Mouse (Mus musculus): ENCODE results near the gene Jmjd8. TPM values are rescaled to one million over a fixed set of nuclear protein-coding genes. Genes with fewer than 3 reads are reported as not detected.
A peak's percentile ranks its signal among the peaks of the same experiment; 100 is the strongest.

Jmjd8 gene
- polyA plus RNA-seq (2015; fragmentation: Nextera tagmentation; extraction: Ambion mirVana): 30.9 and 36.6 TPM in 2 replicates

GRCm38 (mm10) chr17:25828712-25829557, at the start of gene Jmjd8:
Gene Jmjd8, plus strand, starts transcription at chr17:25828867.
- no peak for ATAC-seq (replicated peaks; ENCODE audit: insufficient number of reproducible peaks, insufficient read depth, low FRiP score, low read depth)
- H3K4me1 ChIP-seq (replicated peaks): peaks cover 55% of the 10 kb centered on the region
- under 1% methylated on average over 32 of the region's 32 CpGs for WGBS

GRCm38 (mm10) chr17:25781339-25781738, 47.3 kb upstream of the Jmjd8 start:
- H3K27me3 ChIP-seq: no peaks in the 10 kb centered on the region
- 80% methylated on average over 6 of the region's 6 CpGs for WGBS

More at GRCm38 (mm10) chr17:25828712-25829557, at the start of gene Jmjd8:
- Histone ChIP-seq H3K27me3 (no peaks in the 10 kb centered on the region), H3K36me3 (peaks cover 18% of the 10 kb centered on the region), H3K9me3 (replicated peaks) (no peaks in the 10 kb centered on the region), H3K27ac (peak within 1 kb of the TSS; percentile 90), H3K9ac (peak within 1 kb of the TSS; percentile 82), H3K4me3 (peak within 1 kb of the TSS; percentile 72), H3K4me2 (peak within 1 kb of the TSS; percentile 84)

GRCm38 (mm10) chr17:25783086-25783485, 45.6 kb upstream of the Jmjd8 start:
- Histone ChIP-seq H3K27ac (peak overlapping the region; percentile 71), H3K27me3 (no peaks in the 10 kb centered on the region), H3K36me3 (peaks cover 56% of the 10 kb centered on the region), H3K4me2 (no peak overlapping the region), H3K9me3 (replicated peaks) (no peaks in the 10 kb centered on the region), H3K9ac (0 out of 2 replicates have a peak overlapping the region, but pooled peaks have one; percentile 10), H3K4me3 (no peak overlapping the region), H3K4me1 (replicated peaks) (peaks cover 33% of the 10 kb centered on the region)
- ATAC-seq (replicated peaks; ENCODE audit: insufficient number of reproducible peaks, insufficient read depth, low FRiP score, low read depth): no peak
- 53% methylated on average over 7 of the region's 7 CpGs for WGBS

More at GRCm38 (mm10) chr17:25781339-25781738, 47.3 kb upstream of the Jmjd8 start:
- no peak overlapping the region for H3K4me2 ChIP-seq
- no peak for ATAC-seq (replicated peaks; ENCODE audit: insufficient number of reproducible peaks, insufficient read depth, low FRiP score, low read depth)
- peaks cover 33% of the 10 kb centered on the region for H3K4me1 ChIP-seq (replicated peaks)
- peaks cover 54% of the 10 kb centered on the region for H3K36me3 ChIP-seq
- H3K9me3 ChIP-seq (replicated peaks): no peaks in the 10 kb centered on the region
- H3K4me3 ChIP-seq: no peak overlapping the region
- H3K27ac ChIP-seq: no peak overlapping the region
- no peak overlapping the region for H3K9ac ChIP-seq

GRCm38 (mm10) chr17:25783861-25784574, 44.6 kb upstream of the Jmjd8 start:
- Histone ChIP-seq H3K9ac (peak overlapping the region; percentile 73; the same call in 1 of the 2 replicates), H3K9me3 (replicated peaks) (no peaks in the 10 kb centered on the region), H3K36me3 (peaks cover 60% of the 10 kb centered on the region), H3K4me2 (peak overlapping the region; percentile 78), H3K4me1 (replicated peaks) (peaks cover 33% of the 10 kb centered on the region), H3K4me3 (peak overlapping the region; percentile 82), H3K27me3 (no peaks in the 10 kb centered on the region), H3K27ac (no peak overlapping the region; the same call in 1 of the 2 replicates)
- ATAC-seq (replicated peaks; ENCODE audit: insufficient number of reproducible peaks, insufficient read depth, low FRiP score, low read depth): no peak
- WGBS: 80% methylated on average over 15 of the region's 15 CpGs

GRCm38 (mm10) chr17:25785281-25785745, 43.4 kb upstream of the Jmjd8 start, which contains the start of gene Haghl:
Gene Haghl, minus strand, starts transcription at chr17:25785673.
- Histone ChIP-seq H3K27me3 (no peaks in the 10 kb centered on the region), H3K36me3 (peaks cover 55% of the 10 kb centered on the region), H3K4me3 (peak within 1 kb of the TSS; percentile 82), H3K9ac (peak within 1 kb of the TSS; percentile 73), H3K4me2 (peak within 1 kb of the TSS; percentile 78), H3K4me1 (replicated peaks) (peaks cover 34% of the 10 kb centered on the region), H3K27ac (peak within 1 kb of the TSS; percentile 93), H3K9me3 (replicated peaks) (no peaks in the 10 kb centered on the region)
- peak; percentile 84 for ATAC-seq (replicated peaks; ENCODE audit: insufficient number of reproducible peaks, insufficient read depth, low FRiP score, low read depth)
- WGBS: under 1% methylated on average over 23 of the region's 23 CpGs

- Histone ChIP-seq H3K4me3 (peak within 1 kb of the TSS; percentile 82), H3K27me3 (no peaks in the 10 kb centered on the region), H3K4me2 (peak within 1 kb of the TSS; percentile 78), H3K9me3 (replicated peaks) (no peaks in the 10 kb centered on the region), H3K4me1 (replicated peaks) (peaks cover 43% of the 10 kb centered on the region), H3K36me3 (peaks cover 48% of the 10 kb centered on the region), H3K9ac (peak within 1 kb of the TSS; percentile 73), H3K27ac (peak within 1 kb of the TSS; percentile 93)
- WGBS: 71% methylated on average over 3 of the region's 3 CpGs
- ATAC-seq (replicated peaks; ENCODE audit: insufficient number of reproducible peaks, insufficient read depth, low FRiP score, low read depth): no peak
Measured at GRCm38 (mm10) chr17:25786280-25786679, 42.4 kb upstream of the Jmjd8 start, which contains the start of gene Ccdc78. Gene Ccdc78, plus strand, starts transcription at chr17:25786580.

- WGBS: 87% methylated on average over 9 of the region's 9 CpGs
- Histone ChIP-seq H3K4me2 (no peak overlapping the region), H3K4me3 (no peak overlapping the region), H3K27me3 (no peaks in the 10 kb centered on the region), H3K27ac (no peak overlapping the region), H3K36me3 (peaks cover 42% of the 10 kb centered on the region), H3K9ac (no peak overlapping the region), H3K4me1 (replicated peaks) (peaks cover 47% of the 10 kb centered on the region), H3K9me3 (replicated peaks) (no peaks in the 10 kb centered on the region)
- ATAC-seq (replicated peaks; ENCODE audit: insufficient number of reproducible peaks, insufficient read depth, low FRiP score, low read depth): no peak
Measured at GRCm38 (mm10) chr17:25786781-25787504, 41.7 kb upstream of the Jmjd8 start.

- Histone ChIP-seq H3K4me3 (peak overlapping the region; percentile 63), H3K36me3 (peaks cover 25% of the 10 kb centered on the region; the same call in 1 of the 2 replicates), H3K27ac (peak overlapping the region; percentile 91), H3K27me3 (no peaks in the 10 kb centered on the region), H3K4me2 (peak overlapping the region; percentile 79), H3K9me3 (replicated peaks) (no peaks in the 10 kb centered on the region), H3K9ac (peak overlapping the region; percentile 55), H3K4me1 (replicated peaks) (peaks cover 43% of the 10 kb centered on the region)
- 0 out of 2 replicates have a peak, but pooled peaks have one; percentile 2 for ATAC-seq (replicated peaks; ENCODE audit: insufficient number of reproducible peaks, insufficient read depth, low FRiP score, low read depth)
- 24% methylated on average over 19 of the region's 19 CpGs for WGBS
Measured at GRCm38 (mm10) chr17:25791320-25791842, 37.3 kb upstream of the Jmjd8 start.

GRCm38 (mm10) chr17:25791843-25792527, 36.7 kb upstream of the Jmjd8 start:
- Histone ChIP-seq H3K27ac (peak overlapping the region; percentile 91), H3K27me3 (no peaks in the 10 kb centered on the region), H3K4me1 (replicated peaks) (peaks cover 45% of the 10 kb centered on the region), H3K4me2 (peak overlapping the region; percentile 79), H3K4me3 (peak overlapping the region; percentile 63), H3K9me3 (replicated peaks) (no peaks in the 10 kb centered on the region), H3K9ac (peak overlapping the region; percentile 55), H3K36me3 (peaks cover 25% of the 10 kb centered on the region; the same call in 1 of the 2 replicates)
- WGBS: under 1% methylated on average over 45 of the region's 45 CpGs
- peak; percentile 35; the same call in 1 of the 2 replicates for ATAC-seq (replicated peaks; ENCODE audit: insufficient number of reproducible peaks, insufficient read depth, low FRiP score, low read depth)

GRCm38 (mm10) chr17:25792615-25793014, 36.1 kb upstream of the Jmjd8 start, which contains the start of gene Fam173a:
Gene Fam173a, minus strand, starts transcription at chr17:25792901.
- WGBS: 1% methylated on average over 14 of the region's 14 CpGs
- Histone ChIP-seq H3K27me3 (no peaks in the 10 kb centered on the region), H3K9ac (peak within 1 kb of the TSS; percentile 55), H3K4me3 (peak within 1 kb of the TSS; percentile 63), H3K4me1 (replicated peaks) (peaks cover 45% of the 10 kb centered on the region), H3K27ac (peak within 1 kb of the TSS; percentile 91), H3K36me3 (peaks cover 20% of the 10 kb centered on the region; the same call in 1 of the 2 replicates), H3K9me3 (replicated peaks) (no peaks in the 10 kb centered on the region), H3K4me2 (peak within 1 kb of the TSS; percentile 79)
- ATAC-seq (replicated peaks; ENCODE audit: insufficient number of reproducible peaks, insufficient read depth, low FRiP score, low read depth): peak; percentile 77
